26 mouse cellular contexts compared by ENCODE assay signal in the genomic region with DNA sequence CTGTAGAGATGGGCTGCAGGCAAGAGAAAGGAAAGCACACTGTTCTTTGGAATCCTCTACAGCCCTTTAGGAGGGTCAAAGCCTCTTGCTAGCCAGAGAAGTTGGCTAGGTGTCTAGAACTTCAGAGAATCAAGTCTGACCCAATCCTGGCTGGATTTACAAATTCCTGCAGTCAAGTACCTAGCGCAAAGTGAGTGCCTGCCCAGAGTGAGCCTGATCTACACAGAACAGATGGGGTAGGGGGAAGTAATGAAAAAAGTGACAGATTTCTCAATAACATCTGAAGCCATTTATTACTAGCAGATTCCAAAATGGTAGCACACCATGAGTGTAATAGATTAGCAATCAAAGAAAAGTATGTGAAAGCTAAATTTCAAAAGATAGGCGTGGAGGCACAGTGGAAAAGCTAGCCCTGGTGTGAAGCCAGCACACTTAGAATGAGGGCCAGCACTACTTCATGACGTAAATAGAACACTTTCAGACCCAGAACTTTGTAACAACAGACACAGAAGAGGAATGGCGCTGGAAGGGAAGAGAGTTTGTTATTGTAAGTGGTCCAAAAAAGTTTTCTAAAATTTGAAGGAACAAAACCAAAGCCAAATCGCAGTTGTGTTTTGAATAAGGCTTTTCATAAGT.
A peak's percentile ranks its signal among the peaks of the same experiment; 100 is the strongest.
DNase-seq lines count a peak whose midpoint lies in the region; ATAC-seq and TF ChIP-seq lines count a peak whose summit lies in the region.
"Had no signal": no experiment of that assay in that cellular context is flagged by ENCODE, and none has a peak within 500 bp of the region (broad histone marks: within the 10 kb centered on the region; RNA-seq: fewer than 3 reads in every experiment).

No protein-coding gene starts in this region.

- no peak for DNase-seq in frontal cortex, postnatal 10 days (ENCODE audit: low spot score in 2 of 2)
- peak; percentile 11 to 33 for DNase-seq in lung, adult 18-20 months
- DNase-seq in lung, adult 2 months: no peak
- peak; percentile 8 for DNase-seq in lung, embryonic 14.5 days
- DNase-seq in lung, postnatal 36 days: peak; percentile 45
- no peak for DNase-seq in adrenal gland, postnatal 25 days
- no peak for DNase-seq in stomach, postnatal 0 days (ENCODE audit: low spot score)
- DNase-seq: cerebellum, adult 2 months; cerebellum, postnatal 36 days; embryo, embryonic 11 days; heart, adult 11 months; kidney, adult 11 months; kidney, postnatal 36 days; layer of hippocampus, postnatal 36 days; liver, postnatal 0 days; thymus, adult 18-20 months; thymus, postnatal 4 days had no signal

- no peaks in the 10 kb centered on the region for H3K36me3 ChIP-seq in lung, embryonic 14.5 days (ENCODE audit: insufficient read depth)
- H3K36me3 ChIP-seq in stomach, postnatal 0 days (ENCODE audit: control insufficient read depth, insufficient read depth, low read length): no peaks in the 10 kb centered on the region
- H3K36me3 ChIP-seq: G1E; hindbrain, embryonic 13.5 days; kidney, embryonic 15.5 days; midbrain, embryonic 12.5 days; stomach, embryonic 15.5 days had no signal

- no peak overlapping the region for H3K27ac ChIP-seq in lung, embryonic 14.5 days (ENCODE audit: low read depth)
- no peak overlapping the region for H3K27ac ChIP-seq in stomach, postnatal 0 days (replicated peaks)
- H3K27ac ChIP-seq: heart, embryonic 13.5 days; hindbrain, embryonic 13.5 days; kidney, embryonic 15.5 days; midbrain, embryonic 12.5 days; stomach, embryonic 15.5 days had no signal

- no peak overlapping the region for H3K4me3 ChIP-seq in lung, adult 2 months (replicated peaks; ENCODE audit: extremely low read depth, low read depth, low read length)
- H3K4me3 ChIP-seq in lung, embryonic 14.5 days (ENCODE audit: low read depth, low read length): no peak overlapping the region
- no peak overlapping the region for H3K4me3 ChIP-seq in stomach, postnatal 0 days (ENCODE audit: low read depth, low read length)
- H3K4me3 ChIP-seq: heart, embryonic 13.5 days; hindbrain, embryonic 13.5 days; kidney, embryonic 15.5 days; midbrain, embryonic 12.5 days; stomach, embryonic 15.5 days had no signal

- WGBS in lung, adult 2 months: 54% methylated on average over 5 of the region's 5 CpGs
- 71% methylated on average over 5 of the region's 5 CpGs for WGBS in lung, embryonic 14.5 days
- WGBS in stomach, postnatal 0 days: 57% methylated on average over 5 of the region's 5 CpGs

- no peak for TF ChIP-seq CTCF in lung, adult 2 months (IDR thresholded peaks at IDR 0.05; ENCODE audit: insufficient read depth, low read length)
- TF ChIP-seq CTCF in lung, embryonic 14.5 days (IDR thresholded peaks at IDR 0.05; ENCODE audit: low read depth): no peak
- no peak for TF ChIP-seq CTCF in stomach, postnatal 0 days (IDR thresholded peaks at IDR 0.05; ENCODE audit: low read depth)

- H3K9me3 ChIP-seq in lung, embryonic 14.5 days (ENCODE audit: low read depth, low read length): no peaks in the 10 kb centered on the region; the same call in 1 of the 2 replicates
- H3K9me3 ChIP-seq in stomach, postnatal 0 days (ENCODE audit: control insufficient read depth, low read length): no peaks in the 10 kb centered on the region
- H3K9me3 ChIP-seq: kidney, embryonic 15.5 days; stomach, embryonic 15.5 days had no signal

- no peaks in the 10 kb centered on the region for H3K27me3 ChIP-seq in lung, embryonic 14.5 days (ENCODE audit: insufficient read depth, low read length)
- H3K27me3 ChIP-seq in stomach, postnatal 0 days (ENCODE audit: control insufficient read depth, insufficient read depth, low read length): no peaks in the 10 kb centered on the region
- H3K27me3 ChIP-seq: CH12.LX; heart, embryonic 13.5 days; hindbrain, embryonic 13.5 days; kidney, embryonic 15.5 days; midbrain, embryonic 12.5 days; Patski; stomach, embryonic 15.5 days had no signal

- H3K4me2 ChIP-seq in lung, embryonic 14.5 days: no peak overlapping the region
- H3K4me2 ChIP-seq in stomach, postnatal 0 days (replicated peaks; ENCODE audit: low read depth): no peak overlapping the region
- H3K4me2 ChIP-seq: heart, embryonic 13.5 days; hindbrain, embryonic 13.5 days; kidney, embryonic 15.5 days; midbrain, embryonic 12.5 days; stomach, embryonic 15.5 days had no signal

- no peak overlapping the region for H3K9ac ChIP-seq in lung, embryonic 14.5 days
- H3K9ac ChIP-seq in stomach, postnatal 0 days (ENCODE audit: low read length): no peak overlapping the region
- H3K9ac ChIP-seq: heart, embryonic 13.5 days; hindbrain, embryonic 13.5 days; kidney, embryonic 15.5 days; liver, postnatal 0 days; midbrain, embryonic 12.5 days; stomach, embryonic 15.5 days had no signal

- H3K4me1 ChIP-seq in lung, adult 2 months (ENCODE audit: control insufficient read depth, insufficient read depth, low read length): no peaks in the 10 kb centered on the region
- H3K4me1 ChIP-seq in lung, embryonic 14.5 days (ENCODE audit: insufficient read depth): no peaks in the 10 kb centered on the region
- H3K4me1 ChIP-seq in stomach, postnatal 0 days (replicated peaks; ENCODE audit: control insufficient read depth, insufficient read depth): no peaks in the 10 kb centered on the region
- H3K4me1 ChIP-seq: heart, embryonic 13.5 days; hindbrain, embryonic 13.5 days; kidney, embryonic 15.5 days; midbrain, embryonic 12.5 days; stomach, embryonic 15.5 days had no signal

- TF ChIP-seq EP300 in stomach, postnatal 0 days (optimal IDR thresholded peaks at IDR 0.05): no peak

- no peak for TF ChIP-seq POLR2A in lung, adult 2 months (IDR thresholded peaks at IDR 0.05; ENCODE audit: borderline replicate concordance, extremely low read depth, low read depth, low read length)

- peak; percentile 13; the same call in 1 of the 2 replicates for ATAC-seq in frontal cortex, adult (ENCODE audit: low TSS enrichment)
- ATAC-seq in lung, embryonic 14.5 days (ENCODE audit: insufficient read depth): no peak
- no peak for ATAC-seq in stomach, postnatal 0 days (ENCODE audit: low FRiP score, low TSS enrichment)
- ATAC-seq: liver, postnatal 0 days; Patski had no signal

Comparison
In these comparisons a context has a peak if more than half of its experiments do, and no peak if none do; other contexts are left out.
1. DNase-seq: peak in lung, adult 18-20 months (2 of 2), lung, embryonic 14.5 days (single experiment) and lung, postnatal 36 days (single experiment); none in frontal cortex, postnatal 10 days (0 of 2), lung, adult 2 months (single experiment), adrenal gland, postnatal 25 days (single experiment) and stomach, postnatal 0 days (single experiment).